In the genomic region with DNA sequence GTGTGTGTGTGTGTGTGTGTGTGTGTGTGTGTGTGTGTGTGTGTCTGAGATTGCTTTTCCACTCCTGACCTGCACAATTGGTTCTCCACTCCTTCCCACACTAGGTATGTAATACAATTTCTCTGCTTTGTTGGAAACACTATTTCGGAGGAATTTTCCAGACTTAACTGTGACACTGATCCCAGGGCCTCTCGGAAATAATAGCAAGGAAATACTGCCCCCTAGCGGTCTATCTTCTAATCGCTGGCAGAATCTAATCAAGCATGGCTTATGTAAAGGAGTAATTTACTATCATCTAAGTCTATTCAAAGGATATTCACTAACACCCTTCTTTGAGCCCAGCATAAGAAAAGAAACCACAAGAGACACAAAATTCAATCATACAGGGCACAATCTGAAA, we compare ENCODE assay signal across 9 mouse cellular contexts. TPM values are rescaled to one million over a fixed set of nuclear protein-coding genes. Genes with fewer than 3 reads are reported as not detected.
DNase-seq lines count a peak whose midpoint lies in the region; ATAC-seq and TF ChIP-seq lines count a peak whose summit lies in the region.
"Had no signal": no experiment of that assay in that cellular context is flagged by ENCODE, and none has a peak within 500 bp of the region (broad histone marks: within the 10 kb centered on the region; RNA-seq: fewer than 3 reads in every experiment).

No protein-coding gene starts in this region.

- no peak for TF ChIP-seq POLR2A in thymus, adult 2 months (IDR thresholded peaks at IDR 0.05; ENCODE audit: control insufficient read depth, extremely low read depth, insufficient read depth, low read length, poor library complexity)

- H3K27ac ChIP-seq in thymus, adult 2 months (ENCODE audit: control insufficient read depth, insufficient read depth, low read length) = no peak overlapping the region
- H3K27ac ChIP-seq in hindbrain, postnatal 0 days = no peak overlapping the region
- no peak overlapping the region for H3K27ac ChIP-seq in limb, embryonic 10.5 days

- H3K4me1 ChIP-seq in thymus, adult 2 months (replicated peaks; ENCODE audit: control insufficient read depth, insufficient read depth, low read length) = no peaks in the 10 kb centered on the region
- no peaks in the 10 kb centered on the region for H3K4me1 ChIP-seq in hindbrain, postnatal 0 days (ENCODE audit: insufficient read depth, low read length)
- no peaks in the 10 kb centered on the region for H3K4me1 ChIP-seq in limb, embryonic 10.5 days

- H3K9ac ChIP-seq in hindbrain, postnatal 0 days (replicated peaks; ENCODE audit: low read length) = no peak overlapping the region

- peak; percentile 33 for DNase-seq in thymus, adult 2 months
- no peak for DNase-seq in thymus, postnatal 36 days
- peak; percentile 59 for DNase-seq in adrenal gland, adult 2 months
- DNase-seq in embryo, embryonic 9.5 days (ENCODE audit: extremely low spot score) = peak; percentile 66
- peak; percentile 93 for DNase-seq in hindbrain, postnatal 0 days (ENCODE audit: low spot score)
- DNase-seq in limb, embryonic 10.5 days (ENCODE audit: low spot score) = peak; percentile 62
- DNase-seq in retina, postnatal 7 days (ENCODE audit: low read depth, low spot score) = peak; percentile 51

- TF ChIP-seq CTCF in thymus, adult 2 months (IDR thresholded peaks at IDR 0.05; ENCODE audit: borderline replicate concordance, control insufficient read depth, extremely low read depth, insufficient read depth, low read length, poor library complexity) = no peak
- peak; percentile 78 for TF ChIP-seq CTCF in hindbrain, postnatal 0 days (IDR thresholded peaks at IDR 0.05; ENCODE audit: low read depth)

- no peaks in the 10 kb centered on the region for H3K27me3 ChIP-seq in thymus, adult 2 months (ENCODE audit: control insufficient read depth, insufficient read depth, low read length)
- no peaks in the 10 kb centered on the region for H3K27me3 ChIP-seq in hindbrain, postnatal 0 days (ENCODE audit: insufficient read depth, low read length)
- H3K27me3 ChIP-seq in limb, embryonic 10.5 days (ENCODE audit: low read depth, poor library complexity, severe bottlenecking) = no peaks in the 10 kb centered on the region

- no peaks in the 10 kb centered on the region for H3K9me3 ChIP-seq in hindbrain, postnatal 0 days (ENCODE audit: low read length)
- no peaks in the 10 kb centered on the region for H3K9me3 ChIP-seq in limb, embryonic 10.5 days (replicated peaks)

- no peaks in the 10 kb centered on the region for H3K36me3 ChIP-seq in thymus, adult 2 months (ENCODE audit: control insufficient read depth, insufficient read depth, low read length)
- H3K36me3 ChIP-seq in hindbrain, postnatal 0 days (ENCODE audit: insufficient read depth, low read length) = no peaks in the 10 kb centered on the region
- no peaks in the 10 kb centered on the region for H3K36me3 ChIP-seq in limb, embryonic 10.5 days

- 18% methylated on average over 4 of the region's 4 CpGs for WGBS in thymus, adult 2 months
- 4% methylated on average over 4 of the region's 4 CpGs for WGBS in hindbrain, postnatal 0 days
- 16% methylated on average over 4 of the region's 4 CpGs for WGBS in limb, embryonic 10.5 days

- no peak overlapping the region for H3K4me2 ChIP-seq in hindbrain, postnatal 0 days (ENCODE audit: low read depth, low read length)

- peak; percentile 21; the same call in 1 of the 2 replicates for ATAC-seq in hindbrain, postnatal 0 days
- ATAC-seq in erythroblast, adult 5-6 weeks (replicated peaks; ENCODE audit: low FRiP score, poor library complexity, severe bottlenecking) = no peak

- no peak overlapping the region for H3K4me3 ChIP-seq in thymus, adult 2 months (ENCODE audit: control insufficient read depth, insufficient read depth, low read length)
- no peak overlapping the region for H3K4me3 ChIP-seq in hindbrain, postnatal 0 days (ENCODE audit: low read length)
- H3K4me3 ChIP-seq in limb, embryonic 10.5 days = no peak overlapping the region

RNA-seq across cellular contexts. Expression of a gene that starts 57.7 kb away (rescaled TPM):
- 2.4 and 3.2 TPM in 2 replicates for polyA plus RNA-seq in thymus, adult 2 months (2012; rRNA removed)
- total RNA-seq in adrenal gland, adult 2 months (2021) = under 1 TPM; 0.14 to 0.26 TPM
- 0.03 and 0.31 TPM in 2 replicates for polyA plus RNA-seq in adrenal gland, adult 2 months (2012; rRNA removed)
- 0.54 and 1.3 TPM in 2 replicates for total RNA-seq in hindbrain, postnatal 0 days (2014; rRNA removed)
- polyA plus RNA-seq in hindbrain, postnatal 0 days (2015; fragmentation: Nextera tagmentation; extraction: Ambion mirVana) = 0.73 and 1.0 TPM in 2 replicates
- 0.09 TPM in 1 of 2 replicates, not detected in the other for polyA plus RNA-seq in limb, embryonic 10.5 days (2016; fragmentation: Nextera tagmentation; extraction: Ambion mirVana)
- not detected in 2 replicates for total RNA-seq in erythroblast, adult 5-6 weeks (2015; ENCODE audit: low replicate concordance)
- not detected in 2 replicates for total RNA-seq in erythroblast, adult 5-6 weeks (2017; ENCODE audit: low replicate concordance)
- polyA plus RNA-seq: heart, embryonic 14.5 days had no signal

Comparison
In these comparisons a context has a peak if more than half of its experiments do, and no peak if none do; other contexts are left out.
1. DNase-seq: peak in thymus, adult 2 months (single experiment), adrenal gland, adult 2 months (single experiment), embryo, embryonic 9.5 days (single experiment), hindbrain, postnatal 0 days (single experiment), limb, embryonic 10.5 days (single experiment) and retina, postnatal 7 days (single experiment); none in thymus, postnatal 36 days (0 of 2).